Mouse (Mus musculus) liver, adult 2 months (tissue): ENCODE results near the gene Irgm1. TPM values are rescaled to one million over a fixed set of nuclear protein-coding genes. Genes with fewer than 3 reads are reported as not detected.
"Not testable (repeated sequence)": the region's sequence is repeated elsewhere in the genome, so short reads cannot be mapped to it uniquely, and the experiment has no call there.

Experiments used
- DNase-seq: peaks from one replicate; pipeline ENCODE4 v3.0.0-alpha.2; 2011; ENCODE audit warnings: low read depth, low spot score; ENCODE audit errors: extremely low read depth
- H3K27ac ChIP-seq: fragments of 200-500 bp; replicated peaks from 2 replicates; pipeline ENCODE4 v1.5.1; 2012; ENCODE audit warnings: low read depth, mild to moderate bottlenecking, control low read depth, inconsistent platforms, low read length; ENCODE audit not compliant: insufficient read depth
- H3K27me3 ChIP-seq: fragments of 200-500 bp; 2 replicates; pipeline ENCODE4 v1.6.1; 2012; ENCODE audit warnings: mild to moderate bottlenecking, moderate library complexity, low read length, inconsistent platforms; ENCODE audit not compliant: control insufficient read depth, insufficient read depth
- H3K36me3 ChIP-seq: fragments of 200-500 bp; 2 replicates; pipeline ENCODE4 v1.6.1; 2012; ENCODE audit warnings: low read length, inconsistent platforms; ENCODE audit not compliant: control insufficient read depth, insufficient read depth
- H3K4me1 ChIP-seq: fragments of 200-500 bp; 2 replicates; pipeline ENCODE4 v1.6.1; 2011; ENCODE audit warnings: low read length; ENCODE audit not compliant: control insufficient read depth, insufficient read depth
- H3K4me3 ChIP-seq: fragments of 200-500 bp; 2 replicates; pipeline ENCODE4 v1.5.1; 2011; ENCODE audit warnings: low read depth, mild to moderate bottlenecking, control low read depth, low read length, moderate library complexity; ENCODE audit not compliant: insufficient read depth
- H3K79me2 ChIP-seq: fragments of 200-500 bp; 2 replicates; pipeline ENCODE4 v1.6.1; 2012; ENCODE audit warnings: inconsistent platforms, mild to moderate bottlenecking, low read length, moderate library complexity; ENCODE audit not compliant: control insufficient read depth, insufficient read depth
- H3K9ac ChIP-seq: fragments of 200-500 bp; 2 replicates; pipeline ENCODE4 v1.6.1; 2012; ENCODE audit warnings: low read depth, mild to moderate bottlenecking, control low read depth, inconsistent platforms, low read length
- CTCF ChIP-seq: fragments of 200-500 bp; IDR thresholded peaks from 2 replicates; pipeline ENCODE4 v1.5.1; 2011; ENCODE audit warnings: low read depth, low read length, control low read depth
- POLR2A ChIP-seq: fragments of 200-500 bp; IDR thresholded peaks from 2 replicates; pipeline ENCODE4 v1.6.1; 2011; ENCODE audit warnings: low read length, control low read depth; ENCODE audit not compliant: insufficient read depth; ENCODE audit errors: extremely low read depth
- WGBS: fragments of 180-500 bp; shearing (Covaris S2); methylation state at CpG from one replicate; pipeline ENCODE4 v1.1.7; 2018; 5-methylcytosine and 5-hydroxymethylcytosine counted together
- polyA plus RNA-seq: library from polyadenylated mRNA; depleted of rRNA; stranded (reverse); fragments of >200 nt; gene quantifications from 2 replicates; pipeline ENCODE4 v1.2.3, GENCODE M21; 2012
- total RNA-seq: library from RNA; depleted of rRNA; stranded (reverse); fragments of >200 nt; gene quantifications from 2 replicates; pipeline ENCODE4 v1.2.3, GENCODE M21; 2014

Irgm1 gene
- total and polyA plus RNA-seq, 2 experiments: 33.3 to 48.4 TPM

DNA sequence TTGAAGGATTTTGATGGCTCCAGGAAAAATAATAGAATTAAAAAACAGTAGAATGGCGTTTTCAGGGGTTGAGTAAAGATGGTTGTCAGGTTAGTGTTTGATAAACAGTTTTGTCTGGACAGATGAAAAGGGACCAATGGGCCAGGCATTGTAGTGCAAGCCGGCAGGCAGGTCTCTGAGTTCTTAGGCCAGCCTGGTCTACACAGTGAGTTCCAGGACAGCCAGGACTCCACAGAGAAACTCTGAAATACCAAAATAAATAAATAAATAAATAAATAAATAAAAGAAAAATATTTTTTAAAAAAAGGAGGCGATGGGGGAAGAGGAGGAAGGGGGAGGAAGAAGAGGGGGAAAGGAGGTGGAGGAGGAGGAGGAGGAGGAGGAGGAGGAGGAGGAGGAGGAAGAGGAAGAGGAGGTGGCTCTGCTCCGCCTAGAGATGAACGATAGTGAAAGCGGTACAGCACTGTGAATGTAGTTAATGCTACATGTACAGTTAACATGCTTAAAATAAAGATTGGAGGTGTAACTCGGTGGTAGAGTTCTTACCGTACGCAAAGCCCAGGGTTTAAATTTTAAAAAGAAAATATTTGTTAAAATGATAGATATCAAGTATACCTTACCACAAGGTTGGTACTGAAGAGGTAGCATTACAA is 38.3 kb downstream of the Irgm1 start:
- no peak overlapping the region for H3K9ac ChIP-seq
- H3K4me3 ChIP-seq: peak overlapping the region; percentile 28
- DNase-seq: no peak
- 45% methylated on average over 9 of the region's 9 CpGs for WGBS
- H3K4me1 ChIP-seq: peaks cover 6% of the 10 kb centered on the region
- no peaks in the 10 kb centered on the region for H3K27me3 ChIP-seq
- no peaks in the 10 kb centered on the region for H3K36me3 ChIP-seq
- H3K27ac ChIP-seq: no peak overlapping the region
- TF ChIP-seq CTCF: no peak
- TF ChIP-seq POLR2A: no peak
- no peaks in the 10 kb centered on the region for H3K79me2 ChIP-seq

DNA sequence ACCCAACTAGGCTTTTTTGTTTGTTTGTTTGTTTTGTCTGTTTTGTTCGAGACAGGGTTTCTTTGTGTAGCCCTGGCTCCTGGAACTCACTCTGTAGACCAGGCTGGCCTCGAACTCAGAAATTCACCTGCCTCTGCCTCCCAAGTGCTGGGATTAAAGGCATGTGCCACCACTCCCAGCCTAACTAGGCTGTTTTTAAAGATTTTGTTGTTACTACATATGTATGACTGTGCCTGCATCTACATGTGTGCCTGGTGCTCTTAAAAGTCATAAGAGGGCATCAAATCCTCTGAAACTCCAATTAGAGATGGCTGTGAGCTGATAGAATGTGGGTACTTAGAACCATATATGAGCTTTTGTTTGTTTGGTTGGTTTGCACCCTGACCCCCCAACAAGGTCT is 40.2 kb downstream of the Irgm1 start:
- 76% methylated on average over 2 of the region's 2 CpGs for WGBS
- no peak for DNase-seq
- no peaks in the 10 kb centered on the region for H3K79me2 ChIP-seq
- peaks cover 4% of the 10 kb centered on the region; the same call in 1 of the 2 replicates for H3K4me1 ChIP-seq
- no peak overlapping the region for H3K4me3 ChIP-seq
- no peaks in the 10 kb centered on the region for H3K36me3 ChIP-seq
- no peak for TF ChIP-seq CTCF
- TF ChIP-seq POLR2A: no peak
- H3K9ac ChIP-seq: no peak overlapping the region
- no peak overlapping the region for H3K27ac ChIP-seq
- no peaks in the 10 kb centered on the region for H3K27me3 ChIP-seq

DNA sequence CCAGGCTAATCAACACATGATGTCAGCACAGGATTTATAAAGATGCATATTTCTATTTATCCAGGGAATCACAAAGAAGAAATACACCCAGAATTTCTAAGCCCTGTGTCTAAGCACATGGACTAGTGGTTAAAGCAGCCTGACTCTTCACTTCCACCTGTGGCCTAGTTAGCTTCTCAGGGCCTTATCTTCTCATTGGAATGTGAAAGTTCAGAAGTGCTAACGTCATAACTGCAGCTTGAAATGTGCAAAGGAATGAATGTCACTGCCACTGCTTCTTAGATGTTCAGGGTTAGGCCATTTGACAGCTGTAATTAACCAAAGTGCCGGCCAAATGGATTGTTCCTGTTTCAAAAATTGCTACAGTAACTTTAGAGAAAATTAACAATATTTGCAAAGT is 41.2 kb downstream of the Irgm1 start:
- H3K4me3 ChIP-seq: no peak overlapping the region
- H3K79me2 ChIP-seq: no peaks in the 10 kb centered on the region
- no peak for TF ChIP-seq CTCF
- no peak for TF ChIP-seq POLR2A
- H3K36me3 ChIP-seq: no peaks in the 10 kb centered on the region
- no peaks in the 10 kb centered on the region for H3K27me3 ChIP-seq
- no peak overlapping the region for H3K9ac ChIP-seq
- 0 out of 2 replicates have a peak, but pooled peaks cover 1% of the 10 kb centered on the region for H3K4me1 ChIP-seq
- H3K27ac ChIP-seq: no peak overlapping the region
- 64% methylated on average over 2 of the region's 2 CpGs for WGBS
- DNase-seq: no peak

DNA sequence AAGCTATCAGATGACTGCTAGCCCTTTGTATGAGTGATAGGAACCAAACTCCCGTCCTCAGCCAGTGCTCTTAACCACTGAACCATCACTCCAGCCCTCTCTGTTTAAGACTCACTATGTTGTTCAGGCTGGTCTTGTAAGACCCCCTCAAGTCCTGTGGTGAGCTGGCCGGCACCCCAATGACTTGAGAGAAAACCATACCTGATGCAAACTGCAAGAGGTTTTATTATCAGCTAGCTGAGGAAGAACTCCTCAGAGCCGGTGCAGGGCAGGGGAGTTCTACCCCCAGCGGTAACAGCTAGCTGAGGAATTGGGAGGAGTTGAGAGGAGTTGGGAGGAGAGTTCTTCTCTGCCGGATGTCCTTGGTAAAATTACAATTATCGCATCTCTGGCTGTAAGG is 43.6 kb downstream of the Irgm1 start:
- H3K4me3 ChIP-seq: no peak overlapping the region
- 90% methylated on average over 6 of the region's 6 CpGs for WGBS
- H3K36me3 ChIP-seq: no peaks in the 10 kb centered on the region
- TF ChIP-seq CTCF (no peak), POLR2A (no peak)
- no peak overlapping the region for H3K27ac ChIP-seq
- H3K4me1 ChIP-seq: peaks cover 8% of the 10 kb centered on the region
- no peaks in the 10 kb centered on the region for H3K79me2 ChIP-seq
- H3K9ac ChIP-seq: no peak overlapping the region
- no peaks in the 10 kb centered on the region for H3K27me3 ChIP-seq
- DNase-seq: no peak

DNA sequence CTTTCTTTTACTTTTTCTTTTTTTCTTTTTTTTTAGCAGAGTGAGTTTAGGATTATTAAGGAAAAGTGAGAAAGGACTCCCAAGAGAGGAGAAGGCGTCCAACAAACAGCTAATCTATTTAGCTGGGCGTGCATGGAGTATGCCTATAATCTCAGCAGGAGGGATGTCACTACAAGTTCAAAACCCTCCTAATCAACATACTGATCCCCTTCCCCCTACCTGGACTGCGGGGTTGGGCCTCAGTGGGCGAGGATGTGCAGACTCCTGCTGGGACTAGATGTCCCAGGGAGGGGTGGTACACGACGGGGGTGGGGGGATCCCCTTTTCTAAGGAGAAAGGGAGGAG is 44.8 kb downstream of the Irgm1 start:
- WGBS: 4% methylated on average over 6 of the region's 6 CpGs
- TF ChIP-seq POLR2A: no peak
- TF ChIP-seq CTCF: no peak
- DNase-seq: no peak
- H3K79me2 ChIP-seq: no peaks in the 10 kb centered on the region
- peaks cover 8% of the 10 kb centered on the region for H3K4me1 ChIP-seq
- H3K27me3 ChIP-seq: no peaks in the 10 kb centered on the region
- no peak overlapping the region for H3K27ac ChIP-seq
- H3K4me3 ChIP-seq: peak overlapping the region; percentile 48
- H3K36me3 ChIP-seq: no peaks in the 10 kb centered on the region
- peak overlapping the region; percentile 44 for H3K9ac ChIP-seq

DNA sequence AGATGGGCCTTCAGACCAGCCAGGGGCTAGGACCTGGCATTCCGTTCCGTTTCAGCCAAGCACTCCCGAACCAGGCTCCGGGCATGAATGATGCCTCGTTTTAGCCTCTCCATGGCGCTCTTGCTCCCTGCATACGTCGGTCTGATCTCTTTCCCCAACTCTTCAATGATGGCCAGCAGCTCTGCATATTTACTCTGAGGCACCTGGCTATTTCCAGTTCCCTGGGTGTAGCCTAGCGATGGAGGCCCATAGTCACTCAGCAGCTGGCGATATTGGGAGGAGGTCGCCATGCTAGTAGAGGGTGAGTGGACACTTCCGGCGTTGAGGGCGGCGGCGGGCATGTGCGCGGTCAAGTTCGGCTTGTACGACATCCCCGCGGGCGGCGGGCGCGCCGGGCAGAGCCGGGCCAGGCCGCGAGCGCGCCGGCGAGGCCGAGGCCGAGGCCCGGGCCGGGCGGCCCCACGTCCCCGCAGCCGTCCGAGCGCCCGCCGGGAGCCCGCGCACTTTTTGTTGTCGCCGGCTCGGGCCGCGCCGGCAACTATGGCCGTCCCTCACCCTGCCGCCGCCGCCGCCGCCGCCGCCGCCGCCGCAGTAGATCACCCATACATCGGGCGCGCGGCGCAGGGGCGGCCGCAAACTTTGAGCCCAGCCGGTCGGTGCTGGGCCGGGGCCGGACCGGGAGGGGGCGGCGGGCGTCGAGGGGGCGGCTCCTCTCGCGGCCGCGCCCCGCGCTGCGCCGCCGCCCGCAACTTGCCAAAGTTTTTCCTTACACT is 45.3 kb downstream of the Irgm1 start, which contains the start of the genes Trim7 and Gm12184:
TSS of gene Trim7 (plus strand) at position 162 of the 773 bp plus-strand sequence.
TSS of gene Gm12184 (minus strand) at position 677 of the 773 bp plus-strand sequence.
- not testable (repeated sequence) for H3K36me3 ChIP-seq, H3K79me2 ChIP-seq, DNase-seq, H3K27me3 ChIP-seq, H3K4me1 ChIP-seq
- H3K9ac ChIP-seq: peak within 1 kb of the TSS; percentile 76
- peak within 1 kb of the TSS; percentile 52 for H3K4me3 ChIP-seq
- 3% methylated on average over 63 of the region's 92 CpGs for WGBS
- 0 out of 2 replicates have a peak within 1 kb of the TSS, but pooled peaks have one; percentile 42 for H3K27ac ChIP-seq
